16 mouse cellular contexts compared by ENCODE assay signal in the genomic region with DNA sequence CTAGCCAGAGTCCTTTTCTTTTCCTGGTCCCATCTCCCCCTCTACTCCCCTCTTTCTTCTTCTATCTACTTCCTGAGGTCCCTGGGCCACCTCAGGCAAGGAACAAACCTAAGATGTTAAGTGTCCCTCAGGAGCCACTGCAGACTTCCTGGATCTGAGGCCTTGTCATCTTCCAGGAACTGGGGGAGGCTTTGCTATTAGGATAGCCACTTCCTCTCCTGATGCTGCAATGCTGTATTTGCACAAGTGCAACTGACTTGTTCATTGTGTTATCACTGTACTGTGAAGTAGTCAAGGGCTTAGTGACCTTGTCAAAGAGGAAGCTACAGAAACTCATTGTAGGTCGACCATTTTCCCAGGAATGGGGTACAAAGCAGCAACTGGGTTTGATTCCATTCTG. TPM values are rescaled to one million over a fixed set of nuclear protein-coding genes. Genes with fewer than 3 reads are reported as not detected.
"Had no signal": no experiment of that assay in that cellular context is flagged by ENCODE, and none has a peak within 500 bp of the region (broad histone marks: within the 10 kb centered on the region; RNA-seq: fewer than 3 reads in every experiment).

No protein-coding gene starts in this region.

- H3K4me3 ChIP-seq: limb, embryonic 15.5 days; liver, embryonic 13.5 days; midbrain, embryonic 15.5 days; neural tube, embryonic 13.5 days; stomach, embryonic 15.5 days had no signal

- H3K9me3 ChIP-seq: limb, embryonic 15.5 days; liver, embryonic 13.5 days; midbrain, embryonic 15.5 days; neural tube, embryonic 13.5 days; stomach, embryonic 15.5 days had no signal

- H3K4me1 ChIP-seq: limb, embryonic 15.5 days; midbrain, embryonic 15.5 days; neural tube, embryonic 13.5 days; stomach, embryonic 15.5 days had no signal

- H3K27me3 ChIP-seq: limb, embryonic 15.5 days; liver, embryonic 13.5 days; midbrain, embryonic 15.5 days; neural tube, embryonic 13.5 days; stomach, embryonic 15.5 days had no signal

- DNase-seq: kidney, adult 9 months; kidney, postnatal 36 days; liver, embryonic 13.5 days; lung, adult 18-20 months; retina, postnatal 1 day; right cerebral cortex, postnatal 4 days; thymus, adult 2 months; thymus, postnatal 25 days had no signal

- H3K27ac ChIP-seq: kidney, postnatal 0 days; limb, embryonic 15.5 days; liver, embryonic 13.5 days; midbrain, embryonic 15.5 days; neural tube, embryonic 13.5 days; stomach, embryonic 15.5 days had no signal

- ATAC-seq: intestine, embryonic 16.5 days; lung, postnatal 0 days; midbrain, embryonic 15.5 days had no signal

- H3K4me2 ChIP-seq: limb, embryonic 15.5 days; liver, embryonic 13.5 days; midbrain, embryonic 11.5 days; midbrain, embryonic 15.5 days; neural tube, embryonic 13.5 days; stomach, embryonic 15.5 days had no signal

- H3K36me3 ChIP-seq: midbrain, embryonic 15.5 days; neural tube, embryonic 13.5 days; stomach, embryonic 15.5 days had no signal

- H3K9ac ChIP-seq: limb, embryonic 15.5 days; liver, embryonic 13.5 days; midbrain, embryonic 15.5 days; neural tube, embryonic 13.5 days; stomach, embryonic 15.5 days had no signal

RNA-seq across cellular contexts. Expression of gene Car4, which starts 21.8 kb away (rescaled TPM):
- polyA plus RNA-seq: limb, embryonic 15.5 days had no signal
